Mouse (Mus musculus): ENCODE results near the gene Slc36a3.
"Not testable (repeated sequence)": the region's sequence is repeated elsewhere in the genome, so short reads cannot be mapped to it uniquely, and the experiment has no call there.

Gene Slc36a3

DNA sequence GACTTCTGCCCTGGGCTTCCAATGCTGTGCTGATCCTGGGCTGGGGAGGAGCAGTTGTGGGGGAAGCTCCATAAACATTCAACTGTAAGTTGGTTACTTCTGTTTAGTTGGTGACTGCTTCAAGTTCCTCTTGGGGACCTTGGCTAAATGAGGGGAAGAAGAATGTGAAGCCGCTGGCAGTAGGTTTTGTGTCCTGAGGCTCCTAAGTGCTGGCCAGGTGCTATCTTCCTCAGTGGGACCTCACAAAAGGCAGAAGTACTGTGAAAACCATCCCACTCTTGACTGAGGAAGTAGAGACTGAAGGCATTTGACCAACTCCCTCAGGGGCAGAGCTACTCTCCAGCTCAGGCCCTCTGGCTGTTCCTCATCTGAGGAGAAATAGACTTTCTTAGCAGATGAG lies 44.9 kb downstream of the Slc36a3 start:
- DNase-seq = peak in 1 of 2 experiments; percentile 22

- no peak for DNase-seq
Observed at GRCm38 (mm10) chr11:55105389-55105788, 46.1 kb downstream of the Slc36a3 start.

DNA sequence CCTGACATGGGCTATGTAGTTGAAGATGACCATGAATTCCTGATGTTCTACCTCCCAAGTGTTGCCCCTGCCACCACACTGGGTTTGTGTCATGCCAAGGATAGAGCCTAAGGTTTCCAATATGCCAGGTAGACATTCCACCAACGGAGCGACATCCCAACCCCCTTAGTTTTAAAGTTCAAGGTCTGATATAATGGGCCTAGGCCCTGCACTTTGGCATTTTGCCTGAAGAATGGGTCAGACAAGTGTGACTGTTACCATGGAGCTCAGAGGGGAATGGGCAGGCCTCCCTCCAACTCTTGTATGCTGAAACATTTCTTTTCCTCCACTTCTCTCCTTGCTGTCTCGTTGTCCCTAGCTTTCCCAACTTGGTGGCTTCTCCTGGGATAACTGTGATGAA lies 48.3 kb downstream of the Slc36a3 start:
- DNase-seq = no peak

DNA sequence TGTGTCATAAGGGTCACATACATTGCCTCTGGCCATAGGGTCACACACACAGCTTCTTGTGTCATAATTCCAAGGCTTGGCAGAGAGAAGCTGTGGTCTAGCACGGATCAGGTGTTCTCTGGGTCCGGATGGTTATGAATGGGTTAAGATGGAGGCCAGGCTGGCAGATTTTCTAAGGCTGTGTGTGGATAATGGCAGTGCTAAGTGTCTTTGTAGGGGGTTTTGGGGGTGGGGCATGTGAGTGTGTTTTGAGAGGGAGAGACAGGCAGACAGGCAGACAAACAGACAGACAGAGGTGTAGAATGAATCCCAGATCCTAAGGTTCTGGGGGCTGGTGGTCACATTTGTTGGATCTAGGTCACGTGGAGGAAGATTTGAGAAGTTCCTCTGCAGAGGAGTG lies 49.5 kb downstream of the Slc36a3 start:
- DNase-seq = no peak

DNA sequence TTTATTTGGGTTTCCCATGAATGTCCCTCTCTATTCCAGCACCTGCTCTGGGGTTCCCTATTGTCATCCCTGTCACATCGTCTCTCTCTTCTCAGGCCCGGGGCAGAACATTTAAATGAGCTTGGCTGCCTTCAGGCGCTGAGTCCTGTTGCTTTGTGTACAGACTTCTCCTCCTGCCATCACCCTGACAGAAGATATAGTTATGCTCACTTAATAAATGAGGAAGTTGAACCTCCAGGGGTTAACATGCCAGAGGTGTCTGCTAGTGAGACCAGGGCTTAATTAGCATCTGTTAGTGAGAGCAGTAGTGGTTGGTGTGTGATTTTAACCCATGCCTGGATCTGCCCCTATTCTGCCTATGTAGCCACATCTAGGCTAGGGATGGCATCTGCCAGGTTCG lies 51.6 kb downstream of the Slc36a3 start:
- no peak for DNase-seq

GRCm38 (mm10) chr11:55099019-55099771 lies 52.3 kb downstream of the Slc36a3 start:
- no peak for DNase-seq

GRCm38 (mm10) chr11:55098189-55098915 lies 53.2 kb downstream of the Slc36a3 start:
- peak in 1 of 2 experiments; percentile 11 for DNase-seq

DNA sequence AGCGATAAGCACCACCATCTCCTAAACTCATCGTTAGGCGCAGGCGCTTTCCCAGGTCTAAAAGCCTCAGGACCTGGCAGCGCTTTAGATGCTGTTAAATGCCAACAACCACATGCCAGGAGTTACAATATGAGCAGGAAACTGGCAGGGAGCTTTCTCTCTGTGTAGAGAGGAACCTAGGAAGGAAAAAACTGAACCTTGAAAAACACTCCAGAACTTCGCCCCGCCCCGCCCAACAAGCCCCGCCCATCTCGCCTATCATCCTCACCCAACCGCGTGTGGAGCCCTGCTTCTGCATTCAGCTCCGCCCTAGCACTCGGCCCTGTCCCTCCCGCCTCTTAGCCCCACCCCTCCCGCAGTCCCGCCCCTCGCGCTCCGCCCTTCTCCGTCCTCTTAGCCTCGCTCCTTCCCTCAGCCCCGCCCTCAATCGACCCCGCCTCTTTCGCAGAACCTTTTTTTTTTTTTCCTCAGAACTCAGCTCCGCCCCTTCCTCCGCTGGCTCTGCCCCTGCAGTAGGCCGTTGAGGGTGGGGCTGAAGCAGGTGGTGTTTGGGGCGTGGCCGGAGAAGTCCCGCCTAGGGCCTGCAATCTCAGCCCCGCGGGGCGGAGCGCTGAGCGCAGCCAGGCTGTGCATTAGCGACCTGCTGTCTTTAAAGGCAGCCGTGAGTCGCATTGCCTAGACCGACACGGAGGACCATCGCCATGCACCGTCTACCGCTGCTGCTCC lies 53.9 kb downstream of the Slc36a3 start, which contains the start of gene Gm2a:
Gene Gm2a (plus strand): TSS at position 653 of the 726 bp plus-strand sequence.
- DNase-seq = peak; percentile 96

- no peak for DNase-seq
Observed at GRCm38 (mm10) chr11:55096731-55097462, 54.6 kb downstream of the Slc36a3 start.

GRCm38 (mm10) chr11:55096296-55096695 lies 55.2 kb downstream of the Slc36a3 start:
- not testable (repeated sequence) for DNase-seq

GRCm38 (mm10) chr11:55093096-55093495 lies 58.4 kb downstream of the Slc36a3 start:
- DNase-seq = no peak

GRCm38 (mm10) chr11:55089892-55090291 lies 61.6 kb downstream of the Slc36a3 start:
- DNase-seq = no peak

- peak; percentile 61 to 77 for DNase-seq
Observed at GRCm38 (mm10) chr11:55087006-55087405, 64.5 kb downstream of the Slc36a3 start.

- no peak for DNase-seq
Observed at GRCm38 (mm10) chr11:55085396-55085795, 66.1 kb downstream of the Slc36a3 start.

DNA sequence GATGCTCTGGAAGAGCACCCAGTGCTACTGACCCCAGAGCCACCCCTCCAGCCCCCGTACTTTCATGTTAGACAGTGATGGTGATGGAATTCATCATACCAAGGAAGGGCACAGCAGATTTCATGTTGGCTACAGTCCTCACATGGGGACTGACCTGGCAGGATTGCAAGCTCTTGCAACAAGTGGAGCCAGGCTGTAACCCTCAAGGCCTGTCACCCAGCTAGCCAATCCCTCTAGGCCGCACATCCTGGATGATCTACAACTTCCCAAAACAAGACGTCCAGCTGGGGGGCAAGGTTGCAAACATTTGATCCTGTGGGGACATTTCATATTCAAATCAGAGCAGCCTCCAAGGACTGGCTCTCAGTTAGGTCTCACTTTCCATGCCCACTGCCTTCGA lies 66.9 kb downstream of the Slc36a3 start:
- peak in 1 of 2 experiments; percentile 38 for DNase-seq

DNA sequence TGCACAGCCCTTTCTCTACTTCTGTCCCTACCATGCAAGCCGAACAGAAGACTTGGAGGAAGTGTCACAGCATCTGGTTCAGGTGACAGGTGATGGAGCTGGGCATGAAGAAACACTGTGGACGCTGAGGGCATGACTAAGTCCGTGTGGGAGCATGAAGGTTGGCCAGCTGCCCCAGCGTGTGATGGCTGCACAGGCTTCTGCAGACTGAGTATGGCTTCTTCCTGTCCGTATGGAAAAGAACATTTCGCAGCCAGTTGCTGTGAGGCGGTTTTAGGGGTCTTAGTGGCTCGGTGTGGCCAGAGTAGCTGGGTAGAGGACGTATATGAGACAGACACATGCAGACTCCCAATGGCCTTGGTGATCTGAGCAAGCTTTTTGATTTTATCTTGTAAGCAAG lies 70.3 kb downstream of the Slc36a3 start:
- no peak for DNase-seq

GRCm38 (mm10) chr11:55079180-55079579 lies 72.3 kb downstream of the Slc36a3 start:
- DNase-seq = no peak

DNA sequence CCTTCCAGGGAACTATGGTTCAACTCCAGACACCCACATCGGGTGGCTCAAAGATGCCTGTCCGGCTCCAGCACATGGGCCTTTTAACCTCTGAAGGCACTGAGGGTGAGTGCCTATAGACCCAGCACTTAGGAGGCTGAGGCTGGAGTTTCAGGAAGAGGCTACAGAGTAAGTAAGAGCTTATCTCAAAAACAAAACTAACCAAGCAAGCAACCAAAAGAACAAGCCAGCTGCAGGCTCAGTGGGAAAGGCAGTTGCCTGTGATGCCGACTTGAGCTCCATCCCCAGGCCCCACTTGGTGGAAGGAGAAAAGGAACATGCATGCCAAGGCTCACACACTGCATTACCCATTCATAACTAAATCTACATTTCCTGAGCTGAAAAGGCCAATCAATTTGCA lies 73.0 kb downstream of the Slc36a3 start:
- no peak for DNase-seq

DNA sequence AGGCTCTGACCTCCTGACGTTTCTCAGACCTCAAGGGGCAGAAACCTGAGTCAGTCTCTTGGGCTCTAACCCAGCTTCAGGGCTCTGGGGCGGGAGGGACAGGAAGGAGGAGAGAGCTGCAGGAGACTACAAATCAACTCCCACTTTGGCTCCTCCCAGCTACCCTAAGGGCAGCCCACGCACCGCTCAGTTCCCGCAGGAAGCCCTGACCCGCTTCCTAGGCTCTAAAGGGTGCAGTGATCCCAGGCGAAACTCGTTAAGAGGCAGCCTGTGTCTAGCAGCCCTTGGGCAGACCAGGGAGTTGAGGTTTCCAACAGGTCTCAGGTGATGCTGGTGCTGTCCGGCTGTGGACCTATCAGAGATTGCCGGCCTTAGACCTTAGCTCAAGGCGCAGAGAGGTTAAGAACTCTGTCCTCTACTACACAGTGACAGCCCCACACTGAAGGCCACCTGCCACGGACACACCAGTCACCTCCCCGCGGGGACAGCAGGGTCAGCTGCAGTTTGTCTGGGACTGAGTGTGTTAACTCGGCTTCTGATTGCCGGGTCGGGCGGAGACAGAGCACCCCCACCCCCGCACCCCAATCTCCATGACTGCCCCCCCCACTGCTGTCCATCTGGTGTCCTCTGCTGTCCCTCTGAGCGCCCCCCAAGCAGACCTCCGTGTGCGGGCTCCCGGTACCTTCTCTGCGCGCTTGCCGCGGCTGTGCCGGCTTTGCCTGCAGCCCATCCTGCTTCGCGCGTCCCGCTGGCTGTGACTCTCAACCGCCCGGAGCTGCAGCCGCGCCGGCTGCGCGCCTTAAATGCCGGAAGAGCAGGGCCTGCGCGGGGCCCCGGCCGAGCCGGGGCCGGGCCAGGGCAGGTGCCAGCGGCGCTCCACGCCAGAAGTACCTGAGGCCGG lies 73.9 kb downstream of the Slc36a3 start, which contains the start of gene Ccdc69:
Gene Ccdc69 (minus strand): TSS at position 801 of the 901 bp plus-strand sequence.
- DNase-seq = peak; percentile 64 to 67

DNA sequence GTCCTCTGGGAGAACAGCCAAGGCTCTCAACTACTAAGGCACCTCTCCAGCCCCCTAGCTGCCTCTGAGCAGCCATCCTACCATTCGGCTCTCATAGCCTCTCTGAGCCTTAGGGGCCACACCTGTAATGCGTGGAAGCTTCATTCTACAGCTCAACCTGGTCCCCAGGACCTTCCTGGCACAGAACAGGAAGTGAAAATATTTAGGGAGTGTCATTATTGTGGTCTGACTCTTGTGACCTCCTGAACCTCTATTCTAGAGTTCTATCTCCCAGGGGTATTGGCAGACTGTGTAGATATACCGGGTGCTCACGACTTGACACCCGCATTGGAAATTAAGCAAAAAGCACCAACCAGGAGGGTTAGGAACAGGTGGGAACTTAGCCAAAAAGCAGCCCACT lies 75.3 kb downstream of the Slc36a3 start:
- no peak for DNase-seq

DNA sequence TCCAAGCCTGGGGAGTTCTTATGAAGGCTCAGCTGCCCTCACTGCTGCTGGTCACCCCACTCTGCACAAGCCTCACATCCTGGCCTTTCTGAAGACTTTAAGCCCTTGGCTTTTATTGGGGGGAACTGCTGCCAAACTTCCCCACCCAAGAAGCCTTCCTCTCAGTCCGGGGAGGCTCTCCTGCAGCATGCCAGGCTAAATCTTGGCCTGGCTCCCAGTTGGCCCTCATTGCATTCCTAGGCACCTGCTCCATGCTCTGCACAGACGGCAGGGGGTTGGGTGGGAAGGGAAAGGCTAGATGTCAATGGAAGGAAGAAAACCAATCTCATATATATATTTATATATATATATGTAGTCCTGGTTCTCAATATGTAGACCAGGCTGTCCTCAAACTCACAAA lies 75.9 kb downstream of the Slc36a3 start:
- peak; percentile 16 to 46 for DNase-seq
